Mouse (Mus musculus) c-Kit-positive CD71-positive TER-119-negative erythroid progenitor cells, embryonic 14.5 days (primary cell): Measurements from ENCODE around the gene Olfr1052.
"Not testable (repeated sequence)": the region's sequence is repeated elsewhere in the genome, so short reads cannot be mapped to it uniquely, and the experiment has no call there.

Source experiments
- DNase-seq: peaks from one replicate; pipeline ENCODE4 v3.0.0-alpha.2; 2013; ENCODE audit warnings: low read depth

Olfr1052 gene

DNA sequence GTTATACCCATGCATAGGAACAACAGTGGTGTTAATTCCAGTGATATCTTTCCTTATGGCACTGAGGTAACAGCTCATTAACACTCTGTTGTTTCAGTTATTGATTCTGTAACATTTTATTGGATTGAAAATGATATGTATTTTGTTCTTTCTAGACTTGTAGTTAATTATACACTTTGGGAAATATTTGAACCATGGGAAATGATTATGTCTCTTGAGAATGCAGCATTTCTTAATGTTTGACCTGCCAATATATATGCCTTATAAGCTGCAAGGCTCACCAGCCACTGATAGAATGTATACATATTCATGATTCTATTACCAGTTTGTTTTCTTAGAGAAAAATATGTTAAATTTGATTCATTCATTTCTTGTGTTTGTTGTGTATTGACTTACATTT, at the start of gene Olfr1052:
TSS of gene Olfr1052 (plus strand) at position 301 of the 400 bp plus-strand sequence.
- no peak for DNase-seq

DNA sequence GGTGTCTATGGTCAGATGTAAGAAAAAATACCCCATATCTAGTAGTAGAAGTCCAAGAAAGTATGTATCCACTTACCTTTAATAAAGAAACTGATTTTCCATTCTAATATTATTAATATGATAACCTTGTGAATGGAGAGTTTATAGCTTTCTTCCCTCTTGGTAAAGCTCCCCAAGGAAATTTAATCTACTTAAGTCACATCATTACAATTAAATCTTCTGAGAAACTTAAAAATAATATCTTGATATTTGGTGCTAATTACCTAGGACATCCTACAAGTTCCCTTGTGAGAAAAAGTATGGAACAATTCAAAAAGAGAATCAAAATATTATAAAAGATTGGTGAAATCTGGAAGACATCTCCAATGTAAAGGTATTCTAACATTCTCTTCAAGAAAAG, 34.0 kb upstream of the Olfr1052 start, which contains the start of gene Olfr1049:
TSS of gene Olfr1049 (minus strand) at position 101 of the 400 bp plus-strand sequence.
- not testable (repeated sequence) for DNase-seq

DNA sequence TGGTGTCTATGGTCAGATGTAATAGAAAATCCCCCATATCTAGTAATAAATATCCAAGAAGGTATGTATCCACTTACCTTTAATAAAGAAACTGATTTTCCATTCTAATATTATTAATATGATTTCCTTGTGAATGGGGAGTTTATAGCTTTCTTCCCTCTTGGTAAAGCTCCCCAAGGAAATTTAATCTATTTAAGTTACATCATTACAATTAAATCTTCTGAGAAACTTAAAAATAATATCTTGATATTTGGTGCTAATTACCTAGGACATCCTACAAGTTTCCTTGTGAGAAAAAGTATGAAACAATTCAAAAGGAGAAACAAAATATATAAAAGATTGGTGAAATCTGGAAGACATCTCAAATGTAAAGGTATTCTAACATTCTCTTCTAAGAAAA, 13.3 kb upstream of the Olfr1052 start, which contains the start of gene Olfr1051:
TSS of gene Olfr1051 (minus strand) at position 101 of the 400 bp plus-strand sequence.
- DNase-seq, result not testable (repeated sequence)

DNA sequence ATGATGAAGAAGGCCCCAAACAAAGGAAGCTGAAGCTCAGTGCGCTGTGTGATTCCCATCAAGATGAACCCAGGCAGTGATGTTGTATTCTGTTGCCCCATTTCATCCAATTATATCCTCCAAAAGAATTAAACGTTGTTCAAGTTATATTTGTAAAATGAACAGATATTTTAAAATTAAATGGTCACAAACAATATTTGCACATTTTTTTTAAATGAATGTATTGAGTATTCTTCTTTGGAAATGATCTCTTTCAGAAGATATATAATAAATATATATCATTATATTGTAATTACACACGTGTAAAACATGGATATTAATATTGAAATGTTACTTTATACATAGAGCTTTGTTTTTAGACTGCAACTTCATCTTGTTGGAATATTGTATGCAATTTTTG, 22.9 kb downstream of the Olfr1052 start, which contains the start of gene Olfr1053:
TSS of gene Olfr1053 (minus strand) at position 101 of the 400 bp plus-strand sequence.
- no peak for DNase-seq

DNA sequence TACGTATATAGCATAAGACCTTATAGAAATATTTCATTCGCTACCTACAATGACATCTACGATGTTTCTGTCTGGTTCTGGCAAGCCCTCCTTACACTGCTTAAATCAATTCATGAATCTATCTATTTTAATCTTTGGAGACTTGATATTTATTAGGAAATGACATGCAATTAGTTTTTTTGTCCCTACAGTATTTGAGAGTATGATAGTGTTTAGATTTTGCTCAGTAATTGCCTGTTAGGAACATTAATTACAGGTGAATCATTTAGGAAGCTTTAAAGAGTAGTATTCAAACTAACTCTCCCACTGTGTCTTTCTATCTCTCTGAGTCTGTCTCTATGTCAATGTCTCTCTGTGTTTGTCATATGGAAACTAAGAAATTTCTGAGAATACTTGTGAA, 43.1 kb downstream of the Olfr1052 start, which contains the start of gene Olfr1054:
TSS of gene Olfr1054 (minus strand) at position 101 of the 400 bp plus-strand sequence.
- no peak for DNase-seq
